Mouse (Mus musculus) midbrain, embryonic 10.5 days (tissue): ENCODE measurements around the gene Slc27a5. TPM values are rescaled to one million over a fixed set of nuclear protein-coding genes. Genes with fewer than 3 reads are reported as not detected.

Experiments
- DNase-seq: peaks from one replicate; pipeline ENCODE4 v3.0.0-alpha.2; 2017; ENCODE audit warnings: low spot score
- H3K27ac ChIP-seq: fragments of 300-500 bp; sonication (generic); replicated peaks from 2 replicates; pipeline ENCODE4 v1.5.1; 2016; ENCODE audit warnings: mild to moderate bottlenecking
- H3K27me3 ChIP-seq: fragments of 300-500 bp; sonication (generic); 2 replicates; pipeline ENCODE4 v1.6.1; 2016; ENCODE audit warnings: low read depth, mild to moderate bottlenecking; ENCODE audit not compliant: poor library complexity, severe bottlenecking
- H3K36me3 ChIP-seq: fragments of 300-500 bp; sonication (generic); 2 replicates; pipeline ENCODE4 v1.6.1; 2016; ENCODE audit warnings: mild to moderate bottlenecking, moderate library complexity
- H3K4me1 ChIP-seq: fragments of 300-500 bp; sonication (generic); 2 replicates; pipeline ENCODE4 v1.6.1; 2016
- H3K4me3 ChIP-seq: fragments of 300-500 bp; sonication (generic); 2 replicates; pipeline ENCODE4 v1.5.1; 2016; ENCODE audit warnings: mild to moderate bottlenecking, moderate library complexity
- H3K9me3 ChIP-seq: fragments of 300-500 bp; sonication (generic); replicated peaks from 2 replicates; pipeline ENCODE4 v1.6.1; 2016; ENCODE audit warnings: mild to moderate bottlenecking
- WGBS: fragments of 180-500 bp; shearing (Covaris S2); methylation state at CpG from one replicate; pipeline ENCODE4 v1.1.7; 2016; 5-methylcytosine and 5-hydroxymethylcytosine counted together
- polyA plus RNA-seq: library from polyadenylated mRNA; unstranded; fragments of >200 nt; fragmentation: Nextera tagmentation; extraction: Ambion mirVana; gene quantifications from 2 replicates; pipeline ENCODE4 v1.2.1, GENCODE M21; 2016

The Slc27a5 gene
- polyA plus RNA-seq, 1 experiment from 2014 or later = 0.07 TPM

DNA sequence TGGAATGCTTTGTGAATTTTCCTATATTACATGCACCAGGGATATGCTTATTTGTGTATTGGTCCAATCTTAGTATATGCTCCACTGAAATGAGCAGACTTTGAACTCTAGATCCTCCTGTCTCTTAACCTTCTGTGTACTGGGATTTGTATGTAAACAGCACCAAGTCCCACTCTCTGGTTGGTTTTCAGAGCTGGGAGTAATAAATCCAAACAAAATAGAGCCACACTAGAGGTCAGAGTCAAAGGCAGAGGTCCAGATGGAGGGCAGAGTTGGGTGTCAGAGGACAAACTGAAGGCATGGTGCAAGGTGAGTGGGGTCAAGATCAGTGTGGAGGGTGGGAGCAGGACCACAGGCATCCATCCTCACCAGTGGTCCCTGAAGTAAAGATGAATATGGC is 2.1 kb downstream of the Slc27a5 start:
- H3K9me3 ChIP-seq = no peaks in the 10 kb centered on the region
- H3K36me3 ChIP-seq = no peaks in the 10 kb centered on the region
- no peaks in the 10 kb centered on the region for H3K27me3 ChIP-seq
- DNase-seq = no peak
- no peak overlapping the region for H3K4me3 ChIP-seq
- no peaks in the 10 kb centered on the region for H3K4me1 ChIP-seq
- H3K27ac ChIP-seq = no peak overlapping the region

DNA sequence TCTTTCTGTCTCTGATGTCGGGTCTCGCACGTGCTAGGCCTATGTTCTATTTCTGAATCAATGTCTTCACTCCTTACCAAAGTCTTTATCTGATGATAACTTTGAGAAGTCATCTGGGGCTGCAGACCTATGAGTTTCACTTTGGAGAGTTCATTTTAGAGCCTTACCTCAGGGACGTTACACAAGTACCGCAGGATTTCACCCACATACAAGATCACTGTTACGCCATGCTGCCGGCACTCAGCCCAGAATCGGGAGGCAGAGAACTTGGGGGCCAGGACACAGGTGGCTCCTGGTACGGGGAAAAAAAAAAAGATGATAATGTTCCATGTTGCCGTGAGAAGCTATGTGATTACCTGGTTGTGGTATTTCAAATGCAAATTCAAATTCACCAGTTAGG is 4.8 kb downstream of the Slc27a5 start:
- 89% methylated on average over 10 of the region's 10 CpGs for WGBS
- Histone ChIP-seq H3K36me3 (no peaks in the 10 kb centered on the region), H3K27me3 (no peaks in the 10 kb centered on the region), H3K9me3 (no peaks in the 10 kb centered on the region), H3K27ac (no peak overlapping the region), H3K4me1 (no peaks in the 10 kb centered on the region), H3K4me3 (no peak overlapping the region)
- no peak for DNase-seq

DNA sequence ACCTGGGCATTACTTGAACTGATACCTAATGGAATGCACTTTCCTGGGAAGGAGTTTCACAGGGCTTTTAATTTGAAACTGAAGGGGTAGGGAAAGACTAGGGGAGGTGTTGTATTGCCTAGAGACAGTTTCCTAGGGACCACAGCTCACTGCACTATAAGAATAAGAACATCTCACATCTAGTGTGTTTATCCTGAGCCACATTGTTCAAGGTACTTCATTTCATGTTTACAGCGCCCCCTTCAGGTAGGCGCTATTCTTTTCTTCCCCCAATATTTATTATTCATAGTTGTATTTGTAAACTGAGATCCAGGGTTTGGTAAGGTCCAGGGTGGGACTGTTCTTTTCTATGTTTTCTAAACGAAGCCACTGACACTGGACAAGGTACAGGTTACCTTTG is 5.8 kb downstream of the Slc27a5 start:
- no peak overlapping the region for H3K4me3 ChIP-seq
- H3K27me3 ChIP-seq = no peaks in the 10 kb centered on the region
- no peaks in the 10 kb centered on the region for H3K9me3 ChIP-seq
- no peak overlapping the region for H3K27ac ChIP-seq
- DNase-seq = no peak
- 5% methylated on average over 3 of the region's 3 CpGs for WGBS
- no peaks in the 10 kb centered on the region for H3K4me1 ChIP-seq
- H3K36me3 ChIP-seq = no peaks in the 10 kb centered on the region

- no peaks in the 10 kb centered on the region for H3K4me1 ChIP-seq
- peaks cover 3% of the 10 kb centered on the region for H3K36me3 ChIP-seq
- WGBS = 89% methylated on average over 8 of the region's 8 CpGs
- DNase-seq = no peak
- H3K4me3 ChIP-seq = no peak overlapping the region
- no peak overlapping the region for H3K27ac ChIP-seq
- H3K9me3 ChIP-seq = no peaks in the 10 kb centered on the region
- no peaks in the 10 kb centered on the region for H3K27me3 ChIP-seq
These were observed 10.4 kb downstream of the Slc27a5 start for GRCm38 (mm10) chr7:12987409-12988189.

DNA sequence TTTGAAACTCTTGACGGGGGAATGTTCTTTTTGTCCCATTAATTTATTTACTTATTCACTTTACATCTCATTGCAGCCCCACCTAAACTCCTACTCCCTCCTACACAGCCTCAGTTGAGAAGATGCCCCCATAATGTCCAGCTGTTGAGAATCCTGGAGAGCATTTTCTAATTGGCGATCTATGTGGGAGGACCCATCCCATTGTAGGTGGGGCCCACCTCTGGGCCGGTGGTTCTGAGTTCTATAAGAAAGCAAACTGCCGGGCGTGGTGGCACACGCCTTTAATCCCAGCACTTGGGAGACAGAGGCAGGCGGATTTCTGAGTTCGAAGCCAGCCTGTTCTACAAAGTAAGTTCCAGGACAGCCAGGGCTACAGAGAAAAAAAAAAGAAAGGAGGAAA is 11.1 kb downstream of the Slc27a5 start:
- Histone ChIP-seq H3K4me3 (no peak overlapping the region), H3K27me3 (no peaks in the 10 kb centered on the region), H3K4me1 (no peaks in the 10 kb centered on the region), H3K36me3 (peaks cover 9% of the 10 kb centered on the region), H3K9me3 (no peaks in the 10 kb centered on the region), H3K27ac (no peak overlapping the region)
- WGBS = 86% methylated on average over 8 of the region's 8 CpGs
- no peak for DNase-seq

DNA sequence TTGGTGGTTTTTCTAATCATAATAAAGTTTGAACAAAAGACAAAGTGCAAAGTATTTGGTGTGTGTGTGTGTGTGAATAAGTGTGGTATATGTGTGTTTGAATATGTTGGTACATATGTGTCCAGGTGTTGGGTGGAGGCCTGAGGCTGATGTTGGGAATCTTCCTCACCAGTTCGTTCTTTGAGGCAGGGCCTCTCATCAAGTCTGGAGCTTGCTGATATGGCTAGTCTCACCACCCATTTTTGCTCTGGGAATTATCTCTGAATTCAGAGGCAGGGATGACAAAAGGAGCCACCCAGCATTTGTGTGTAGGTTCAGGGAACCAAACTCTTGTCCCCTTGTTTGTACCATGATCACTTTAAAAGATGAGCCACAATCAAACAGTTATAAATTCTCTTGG is 12.3 kb downstream of the Slc27a5 start:
- DNase-seq = no peak

DNA sequence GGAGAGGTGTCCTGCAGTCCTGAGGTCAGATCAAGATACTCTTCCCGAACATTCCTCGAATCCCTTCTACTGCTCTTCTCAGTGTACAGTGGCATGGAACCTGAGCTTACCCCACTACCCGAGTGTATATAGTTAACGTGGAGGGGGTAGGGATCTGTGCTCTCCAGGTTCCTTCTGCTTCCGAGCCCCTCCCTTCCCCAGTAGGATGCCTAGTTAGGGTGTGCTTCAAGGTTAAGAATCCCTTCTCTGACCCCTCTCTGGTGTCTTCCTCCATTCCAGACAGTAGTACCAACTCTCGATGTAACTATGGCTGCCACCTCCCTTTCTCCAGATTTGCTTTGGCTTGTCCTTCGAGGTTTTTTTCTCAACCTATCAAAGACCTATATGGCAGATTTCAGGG is 17.7 kb downstream of the Slc27a5 start:
- peaks cover 24% of the 10 kb centered on the region for H3K4me1 ChIP-seq
- H3K36me3 ChIP-seq = peaks cover 21% of the 10 kb centered on the region
- H3K27me3 ChIP-seq = no peaks in the 10 kb centered on the region
- DNase-seq = no peak
- H3K4me3 ChIP-seq = no peak overlapping the region
- no peaks in the 10 kb centered on the region for H3K9me3 ChIP-seq
- WGBS = 87% methylated on average over 7 of the region's 7 CpGs
- H3K27ac ChIP-seq = no peak overlapping the region

More for the DNA sequence above, 12.3 kb downstream of the Slc27a5 start:
- Histone ChIP-seq H3K36me3 (peaks cover 14% of the 10 kb centered on the region), H3K4me1 (no peaks in the 10 kb centered on the region), H3K27ac (no peak overlapping the region), H3K27me3 (no peaks in the 10 kb centered on the region), H3K4me3 (no peak overlapping the region), H3K9me3 (no peaks in the 10 kb centered on the region)
- 76% methylated on average over 1 of the region's 1 CpGs for WGBS

DNA sequence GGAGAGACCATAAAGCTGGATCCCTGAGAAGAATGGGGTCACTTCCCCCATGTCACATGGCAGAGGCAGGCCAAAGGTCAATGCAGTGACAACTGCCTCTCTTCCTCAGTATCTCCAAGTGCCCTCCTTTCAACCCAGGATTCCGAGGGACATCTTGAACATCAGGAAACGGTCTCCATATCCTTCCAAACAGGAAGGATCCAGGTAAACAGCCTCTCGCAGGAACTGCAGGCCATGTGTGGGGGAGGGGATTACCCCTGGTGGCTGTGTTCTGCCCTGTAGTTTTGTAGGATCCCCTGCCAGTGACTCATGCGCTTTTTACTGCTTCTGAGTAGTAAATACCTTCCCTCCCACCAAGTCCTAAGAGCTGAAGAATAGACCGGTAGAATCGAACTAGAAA is 18.2 kb downstream of the Slc27a5 start:
- no peaks in the 10 kb centered on the region for H3K27me3 ChIP-seq
- peaks cover 21% of the 10 kb centered on the region for H3K36me3 ChIP-seq
- H3K4me3 ChIP-seq = no peak overlapping the region
- peaks cover 24% of the 10 kb centered on the region for H3K4me1 ChIP-seq
- 80% methylated on average over 6 of the region's 6 CpGs for WGBS
- no peak overlapping the region for H3K27ac ChIP-seq
- no peak for DNase-seq
- H3K9me3 ChIP-seq = no peaks in the 10 kb centered on the region

DNA sequence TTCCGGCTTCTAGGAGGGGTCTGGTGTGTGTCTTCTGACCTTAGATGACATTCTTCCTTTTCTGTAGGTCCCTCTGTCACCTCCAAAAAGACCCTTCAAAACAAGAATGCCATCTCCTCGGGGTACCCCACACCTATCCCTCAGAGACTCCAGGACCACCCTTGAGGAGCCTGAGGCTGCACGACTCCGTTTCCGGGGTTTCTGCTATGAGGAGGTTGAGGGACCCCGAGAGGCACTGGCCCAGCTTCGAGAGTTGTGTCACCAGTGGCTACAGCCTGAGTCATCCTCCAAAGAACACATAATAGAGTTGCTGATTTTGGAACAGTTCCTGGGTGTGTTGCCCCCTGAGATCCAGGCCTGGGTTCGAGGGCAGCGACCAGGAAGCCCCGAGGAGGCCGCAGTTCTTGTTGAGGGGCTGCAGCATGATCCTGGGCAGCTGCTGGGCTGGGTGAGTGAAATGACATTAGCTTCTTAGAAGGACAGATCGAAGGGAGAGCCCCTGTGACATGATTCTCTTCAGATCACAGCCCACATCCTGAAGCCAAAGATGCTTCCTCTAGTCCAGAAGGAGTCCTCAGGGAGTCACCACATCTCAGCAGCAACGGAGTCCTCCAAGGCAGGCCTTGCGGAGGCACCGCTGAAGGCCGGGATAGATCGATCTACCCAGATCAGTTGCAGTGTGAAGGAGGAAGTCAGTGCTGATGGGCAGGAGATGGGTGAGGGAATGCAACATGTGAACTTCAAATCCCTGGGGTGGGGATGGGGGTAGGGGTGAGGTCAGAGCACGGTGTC is 18.9 kb downstream of the Slc27a5 start:
- 92% methylated on average over 18 of the region's 18 CpGs for WGBS
- H3K27me3 ChIP-seq = no peaks in the 10 kb centered on the region
- DNase-seq = no peak
- H3K4me1 ChIP-seq = peaks cover 24% of the 10 kb centered on the region
- peak overlapping the region; percentile 77 for H3K4me3 ChIP-seq
- peak overlapping the region; percentile 97 for H3K27ac ChIP-seq
- H3K36me3 ChIP-seq = peaks cover 21% of the 10 kb centered on the region
- no peaks in the 10 kb centered on the region for H3K9me3 ChIP-seq

- peak within 1 kb of the TSS; percentile 97 for H3K27ac ChIP-seq
- peak; percentile 98 for DNase-seq
- no peaks in the 10 kb centered on the region for H3K27me3 ChIP-seq
- peak within 1 kb of the TSS; percentile 77 for H3K4me3 ChIP-seq
- H3K9me3 ChIP-seq = no peaks in the 10 kb centered on the region
- peaks cover 24% of the 10 kb centered on the region for H3K4me1 ChIP-seq
- under 1% methylated on average over 49 of the region's 49 CpGs for WGBS
- H3K36me3 ChIP-seq = peaks cover 27% of the 10 kb centered on the region
These were observed 20.2 kb downstream of the Slc27a5 start, which contains the start of gene Zfp446 for GRCm38 (mm10) chr7:12977682-12978389. Zfp446 (plus strand) TSS chr7:12977848.

DNA sequence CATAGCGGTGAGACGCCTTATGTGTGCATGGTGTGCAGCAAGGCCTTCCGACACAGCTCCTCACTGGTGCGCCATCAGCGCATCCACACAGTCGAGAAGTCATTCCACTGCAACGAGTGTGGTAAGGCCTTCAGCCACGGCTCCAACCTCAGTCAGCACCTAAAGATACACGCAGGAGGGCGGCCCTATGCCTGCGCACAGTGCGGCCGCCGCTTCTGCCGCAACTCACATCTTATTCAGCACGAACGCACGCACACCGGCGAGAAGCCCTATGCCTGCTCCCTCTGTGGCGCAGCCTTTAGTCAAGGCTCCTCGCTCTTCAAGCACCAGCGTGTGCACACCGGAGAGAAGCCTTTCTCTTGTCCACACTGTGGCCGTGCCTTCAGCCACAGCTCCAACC is 27.1 kb downstream of the Slc27a5 start:
- Histone ChIP-seq H3K27me3 (no peaks in the 10 kb centered on the region), H3K4me1 (peaks cover 14% of the 10 kb centered on the region), H3K36me3 (peaks cover 51% of the 10 kb centered on the region), H3K4me3 (no peak overlapping the region), H3K9me3 (no peaks in the 10 kb centered on the region), H3K27ac (no peak overlapping the region)
- 95% methylated on average over 25 of the region's 25 CpGs for WGBS
- no peak for DNase-seq

GRCm38 (mm10) chr7:12966104-12966845 is 31.7 kb downstream of the Slc27a5 start:
- peaks cover 29% of the 10 kb centered on the region for H3K36me3 ChIP-seq
- peak; percentile 55 for DNase-seq
- WGBS = under 1% methylated on average over 28 of the region's 29 CpGs
- H3K4me3 ChIP-seq = peak overlapping the region; percentile 96
- peaks cover 24% of the 10 kb centered on the region for H3K4me1 ChIP-seq
- H3K27me3 ChIP-seq = no peaks in the 10 kb centered on the region
- H3K27ac ChIP-seq = peak overlapping the region; percentile 92
- H3K9me3 ChIP-seq = no peaks in the 10 kb centered on the region
